Mouse (Mus musculus) MEL (cell line): ENCODE data around the gene Gm15080. TPM values are rescaled to one million over a fixed set of nuclear protein-coding genes. Genes with fewer than 3 reads are reported as not detected.
"Not testable (repeated sequence)": the region's sequence is repeated elsewhere in the genome, so short reads cannot be mapped to it uniquely, and the experiment has no call there.

Source experiments
- DNase-seq: peaks from one replicate; pipeline ENCODE4 v3.0.0; 2011; ENCODE audit warnings: low read depth, low spot score
- H3K27ac ChIP-seq: 2 replicates; pipeline ENCODE4 v1.5.1; 2012; ENCODE audit warnings: low read depth, mild to moderate bottlenecking, control low read depth, low read length, moderate library complexity; ENCODE audit not compliant: control insufficient read depth
- H3K27me3 ChIP-seq, 2 experiments: fragments of 150-350 bp in 1 of 2; sonication (generic) in 1 of 2; 2 replicates each; pipeline ENCODE4 v1.6.1; 2012; ENCODE audit warnings: low read length in 2 of 2, mild to moderate bottlenecking in 2 of 2, improper control_type of control experiment in 1 of 2, moderate library complexity in 1 of 2; ENCODE audit not compliant: insufficient read depth in 2 of 2, control insufficient read depth in 1 of 2
- H3K36me3 ChIP-seq, 2 experiments: 2 replicates each; pipeline ENCODE4 v1.6.1; 2012 to 2014; ENCODE audit warnings: low read length in 2 of 2, improper control_type of control experiment in 1 of 2, inconsistent platforms in 1 of 2, mild to moderate bottlenecking in 1 of 2; ENCODE audit not compliant: insufficient read depth in 2 of 2, control insufficient read depth in 1 of 2
- H3K4me1 ChIP-seq, 2 experiments: fragments of 150-350 bp in 1 of 2; sonication (generic) in 1 of 2; 2 replicates each; pipeline ENCODE4 v1.6.1; 2012; ENCODE audit warnings: low read length in 2 of 2, improper control_type of control experiment in 1 of 2, mild to moderate bottlenecking in 1 of 2; ENCODE audit not compliant: insufficient read depth in 2 of 2, control insufficient read depth in 1 of 2
- H3K4me3 ChIP-seq, 2 experiments: fragments of 150-350 bp in 1 of 2; sonication (generic) in 1 of 2; 2 replicates each; pipeline ENCODE4 v1.5.1; 2012; ENCODE audit warnings: low read depth in 2 of 2, low read length in 2 of 2, mild to moderate bottlenecking in 2 of 2, moderate library complexity in 2 of 2, control low read depth in 1 of 2, improper control_type of control experiment in 1 of 2; ENCODE audit not compliant: control insufficient read depth in 1 of 2, insufficient read depth in 1 of 2
- H3K79me2 ChIP-seq: 2 replicates; pipeline ENCODE4 v1.6.1; 2012; ENCODE audit warnings: mild to moderate bottlenecking, low read length, moderate library complexity; ENCODE audit not compliant: control insufficient read depth, poor library complexity, insufficient read depth
- H3K9ac ChIP-seq: 2 replicates; pipeline ENCODE4 v1.6.1; 2012; ENCODE audit warnings: low read depth, mild to moderate bottlenecking, control low read depth, low read length, moderate library complexity; ENCODE audit not compliant: control insufficient read depth, poor library complexity, severe bottlenecking
- H3K9me3 ChIP-seq: fragments of 150-350 bp; sonication (generic); replicated peaks from 2 replicates; pipeline ENCODE4 v1.6.1; 2012; ENCODE audit warnings: mild to moderate bottlenecking, low read length, improper control_type of control experiment, moderate library complexity; ENCODE audit not compliant: insufficient read depth
- polyA plus RNA-seq, 2 experiments: library from polyadenylated mRNA; stranded (reverse) in 1 of 2; unstranded in 1 of 2; fragments of >175 nt in 1 of 2; fragments of >200 nt in 1 of 2; gene quantifications; 2 replicates each; pipeline versions ENCODE4 v1.2.1 to v1.2.4; 2012; ENCODE audit warnings: low replicate concordance in 2 of 2, low read depth in 1 of 2; ENCODE audit not compliant: insufficient read length in 2 of 2, insufficient read depth in 1 of 2, missing spikeins in 1 of 2
- total RNA-seq: library from RNA; depleted of rRNA; stranded (reverse); fragments of 300-350 nt; gene quantifications from 2 replicates; pipeline ENCODE4 v1.2.3, GENCODE M21; 2012; rRNA removed

Gm15080 gene
- total RNA-seq = not detected in 2 replicates
- not detected for polyA plus RNA-seq

GRCm38 (mm10) chrX:147992693-147993092, at the start of gene Gm15080:
Gene Gm15080 (plus strand): TSS chrX:147992993.
- not testable (repeated sequence) for H3K9me3 ChIP-seq, DNase-seq, H3K9ac ChIP-seq, H3K27me3 ChIP-seq, H3K36me3 ChIP-seq, H3K79me2 ChIP-seq, H3K27ac ChIP-seq, H3K4me1 ChIP-seq, H3K4me3 ChIP-seq

Other genes starting within 250 kb of the Gm15080 start
- gene Gm15128, start 227.0 kb upstream of the Gm15080 start, total RNA-seq = 0.07 TPM in 1 of 2 replicates, not detected in the other
- gene Gm15128, start 227.0 kb upstream of the Gm15080 start, polyA plus RNA-seq = not detected
- gene Gm15107, start 187.7 kb downstream of the Gm15080 start, total RNA-seq = not detected in 2 replicates
- not detected for gene Gm15107, start 187.7 kb downstream of the Gm15080 start, polyA plus RNA-seq